Mouse (Mus musculus) hindlimb bud, embryonic 11.5 days (tissue): ENCODE results near the gene Olfr1366.
"Not testable (repeated sequence)": the region's sequence is repeated elsewhere in the genome, so short reads cannot be mapped to it uniquely, and the experiment has no call there.

Source experiments
- DNase-seq: peaks from one replicate; pipeline ENCODE4 v3.0.0-alpha.2; 2012; ENCODE audit warnings: low read depth, low spot score; ENCODE audit errors: extremely low spot score

The Olfr1366 gene

GRCm38 (mm10) chr13:21542708-21543107, at the start of gene Olfr1366:
TSS of gene Olfr1366 (minus strand) at chr13:21542808.
- DNase-seq, result no peak

GRCm38 (mm10) chr13:21591618-21592017, 49.0 kb upstream of the Olfr1366 start:
- no peak for DNase-seq

GRCm38 (mm10) chr13:21581659-21582058, 39.1 kb upstream of the Olfr1366 start, which contains the start of gene Olfr1364:
TSS of gene Olfr1364 (minus strand) at chr13:21581759.
- DNase-seq, result no peak

GRCm38 (mm10) chr13:21559793-21560192, 17.2 kb upstream of the Olfr1366 start, which contains the start of gene Olfr1535:
TSS of gene Olfr1535 (minus strand) at chr13:21559893.
- no peak for DNase-seq

GRCm38 (mm10) chr13:21550416-21551110, 8.0 kb upstream of the Olfr1366 start:
- no peak for DNase-seq

- DNase-seq, result no peak
Measured at GRCm38 (mm10) chr13:21549487-21549886, 6.9 kb upstream of the Olfr1366 start.

- DNase-seq, result peak; percentile 47
Measured at GRCm38 (mm10) chr13:21530781-21531201, 11.8 kb downstream of the Olfr1366 start, which contains the start of gene Zkscan8. TSS of gene Zkscan8 (minus strand) at chr13:21531120.

- DNase-seq, result peak; percentile 3
Measured at GRCm38 (mm10) chr13:21530136-21530535, 12.5 kb downstream of the Olfr1366 start.

GRCm38 (mm10) chr13:21506221-21506649, 36.4 kb downstream of the Olfr1366 start:
- peak; percentile 44 for DNase-seq

GRCm38 (mm10) chr13:21502296-21502695, 40.3 kb downstream of the Olfr1366 start:
- no peak for DNase-seq

GRCm38 (mm10) chr13:21501182-21501581, 41.4 kb downstream of the Olfr1366 start, which contains the start of gene Gm11273:
TSS of gene Gm11273 (minus strand) at chr13:21501418.
- DNase-seq, result not testable (repeated sequence)

GRCm38 (mm10) chr13:21495080-21495479, 47.5 kb downstream of the Olfr1366 start, which contains the start of gene AK157302:
TSS of gene AK157302 (plus strand) at chr13:21495223.
- DNase-seq, result no peak

- DNase-seq, result no peak
Measured at GRCm38 (mm10) chr13:21492847-21493246, 49.8 kb downstream of the Olfr1366 start.

GRCm38 (mm10) chr13:21486881-21487280, 55.7 kb downstream of the Olfr1366 start:
- DNase-seq, result no peak
